In genomic region chr5:148633999-148634398, GRCm38 (mm10) we compare ENCODE assay signal across 9 mouse cellular contexts.
DNase-seq lines count a peak whose midpoint lies in the region; ATAC-seq and TF ChIP-seq lines count a peak whose summit lies in the region.
"Had no signal": no experiment of that assay in that cellular context is flagged by ENCODE, and none has a peak within 500 bp of the region (broad histone marks: within the 10 kb centered on the region; RNA-seq: fewer than 3 reads in every experiment).

No protein-coding gene starts in this region.

- POLR2A ChIA-PET in Patski (lab: Charles Lee) = no interaction called here

- in situ Hi-C loops in Patski (cut with MboI; ENCODE audit: low pct_unique_long_range_greater_than_20kb) = no loop called here

- ATAC-seq in liver, embryonic 13.5 days (ENCODE audit: low read depth) = peak; percentile 26; the same call in 1 of the 2 replicates
- ATAC-seq in Patski = peak; percentile 22
- 0 out of 2 replicates have a peak, but pooled peaks have one; percentile 25 for ATAC-seq in forebrain, postnatal 0 days
- peak; percentile 51; the same call in 1 of the 2 replicates for ATAC-seq in neural tube, embryonic 14.5 days (ENCODE audit: low read depth)

- no peak for TF ChIP-seq CTCF in Patski (IDR thresholded peaks at IDR 0.05)
- no peak for TF ChIP-seq CTCF in forebrain, postnatal 0 days (IDR thresholded peaks at IDR 0.05; ENCODE audit: low read depth)

- H3K9ac ChIP-seq in liver, embryonic 13.5 days = no peak overlapping the region
- H3K9ac ChIP-seq in forebrain, postnatal 0 days = no peak overlapping the region
- no peak overlapping the region for H3K9ac ChIP-seq in neural tube, embryonic 14.5 days (replicated peaks; ENCODE audit: low read depth, low read length)
- H3K9ac ChIP-seq: neural tube, embryonic 12.5 days had no signal

- 17% methylated on average over 5 of the region's 5 CpGs for WGBS in liver, embryonic 13.5 days (ENCODE audit: insufficient replicate concordance)
- 28% methylated on average over 5 of the region's 5 CpGs for WGBS in forebrain, postnatal 0 days
- 64% methylated on average over 5 of the region's 5 CpGs for WGBS in neural tube, embryonic 14.5 days

- peaks cover 8% of the 10 kb centered on the region; the same call in 1 of the 2 replicates for H3K4me1 ChIP-seq in liver, embryonic 13.5 days (replicated peaks)
- no peaks in the 10 kb centered on the region for H3K4me1 ChIP-seq in forebrain, postnatal 0 days (ENCODE audit: insufficient read depth)
- 0 out of 2 replicates have a peak, but pooled peaks cover 4% of the 10 kb centered on the region for H3K4me1 ChIP-seq in neural tube, embryonic 14.5 days (ENCODE audit: control insufficient read depth, insufficient read depth, low read length)
- H3K4me1 ChIP-seq: neural tube, embryonic 12.5 days had no signal

- no peak for DNase-seq in liver, embryonic 13.5 days
- DNase-seq in liver (no peak), Patski (ENCODE audit: low read depth, low spot score) (peak; percentile 94)
- DNase-seq in forebrain, postnatal 0 days = no peak
- no peak for DNase-seq in layer of hippocampus, adult 18-20 months (ENCODE audit: low spot score in 2 of 2)
- DNase-seq in frontal cortex, adult 2 months (ENCODE audit: extremely low spot score in 1 of 2, low spot score in 1 of 2) = no peak
- no peak for DNase-seq in frontal cortex, postnatal 14 days (ENCODE audit: low spot score in 2 of 2)

- H3K27me3 ChIP-seq in liver, embryonic 13.5 days = no peaks in the 10 kb centered on the region
- H3K27me3 ChIP-seq in Patski = no peaks in the 10 kb centered on the region
- H3K27me3 ChIP-seq in forebrain, postnatal 0 days (ENCODE audit: insufficient read depth, low read length) = no peaks in the 10 kb centered on the region
- no peaks in the 10 kb centered on the region for H3K27me3 ChIP-seq in neural tube, embryonic 14.5 days (ENCODE audit: control insufficient read depth, insufficient read depth, low read length)
- H3K27me3 ChIP-seq: neural tube, embryonic 12.5 days had no signal

- no peak overlapping the region for H3K4me2 ChIP-seq in liver, embryonic 13.5 days
- no peak overlapping the region for H3K4me2 ChIP-seq in forebrain, postnatal 0 days (ENCODE audit: low read depth)
- H3K4me2 ChIP-seq in neural tube, embryonic 14.5 days (ENCODE audit: low read depth, low read length) = no peak overlapping the region
- H3K4me2 ChIP-seq: neural tube, embryonic 12.5 days had no signal

- CTCF ChIA-PET in Patski (lab: Charles Lee) = interaction anchor here (1.1 kb wide), 1 partner anchor 10 kb away, joined by 3 read pairs; no protein-coding TSS in a partner anchor

- H3K27ac ChIP-seq in liver, embryonic 13.5 days = no peak overlapping the region
- no peak overlapping the region for H3K27ac ChIP-seq in forebrain, postnatal 0 days (ENCODE audit: low read depth, low read length)
- no peak overlapping the region for H3K27ac ChIP-seq in neural tube, embryonic 14.5 days (ENCODE audit: low read depth, low read length)
- H3K27ac ChIP-seq: neural tube, embryonic 12.5 days had no signal

- no peaks in the 10 kb centered on the region for H3K36me3 ChIP-seq in liver, embryonic 13.5 days
- no peaks in the 10 kb centered on the region for H3K36me3 ChIP-seq in forebrain, postnatal 0 days (ENCODE audit: insufficient read depth)
- no peaks in the 10 kb centered on the region for H3K36me3 ChIP-seq in neural tube, embryonic 14.5 days (ENCODE audit: control insufficient read depth, insufficient read depth, low read length)
- H3K36me3 ChIP-seq: neural tube, embryonic 12.5 days had no signal

- no peaks in the 10 kb centered on the region for H3K9me3 ChIP-seq in liver, embryonic 13.5 days (replicated peaks)
- H3K9me3 ChIP-seq in forebrain, postnatal 0 days (ENCODE audit: low read length) = no peaks in the 10 kb centered on the region
- no peaks in the 10 kb centered on the region for H3K9me3 ChIP-seq in neural tube, embryonic 14.5 days (ENCODE audit: control insufficient read depth, low read length)
- H3K9me3 ChIP-seq: neural tube, embryonic 12.5 days had no signal

- H3K4me3 ChIP-seq in liver, embryonic 13.5 days (replicated peaks) = no peak overlapping the region
- no peak overlapping the region for H3K4me3 ChIP-seq in forebrain, postnatal 0 days (ENCODE audit: low read depth, low read length)
- H3K4me3 ChIP-seq in neural tube, embryonic 14.5 days (ENCODE audit: low read depth, low read length) = no peak overlapping the region
- H3K4me3 ChIP-seq: neural tube, embryonic 12.5 days had no signal
